Mouse (Mus musculus) heart, adult 18-20 months (tissue): ENCODE data around the gene Rrbp1. TPM values are rescaled to one million over a fixed set of nuclear protein-coding genes. Genes with fewer than 3 reads are reported as not detected.

Experiments used
- DNase-seq, 2 experiments: peaks; one replicate each; pipeline ENCODE4 v3.0.0; 2021 to 2022; ENCODE audit warnings: mixed read lengths in 1 of 2
- total RNA-seq, 2 experiments: library from RNA; stranded (reverse); gene quantifications; 2 replicates each; pipeline ENCODE4 v1.2.3; 2021

The Rrbp1 gene
- total RNA-seq, 2 experiments from 2014 or later: 96.6 to 106 TPM

DNA sequence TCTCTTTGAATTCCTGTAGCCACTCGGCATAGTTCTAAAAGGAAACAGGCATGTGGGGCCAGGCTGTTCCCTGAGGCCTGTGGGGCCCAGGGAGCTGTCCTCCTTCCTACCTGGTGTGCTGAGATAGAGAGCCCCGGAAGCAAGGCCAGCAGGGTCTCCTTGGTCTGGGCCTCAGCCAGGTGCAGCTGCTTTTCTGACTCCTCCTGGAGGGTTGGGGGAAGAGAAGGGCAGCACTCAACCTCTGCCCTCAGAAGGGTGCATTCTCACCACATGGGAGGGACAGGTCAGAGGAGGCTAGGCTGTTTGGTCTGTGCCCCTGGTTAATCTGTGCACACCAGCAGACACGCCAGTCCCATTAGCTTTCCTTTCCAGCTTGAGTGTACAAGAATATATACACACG, 56.1 kb downstream of the Rrbp1 start:
- DNase-seq: no peak

DNA sequence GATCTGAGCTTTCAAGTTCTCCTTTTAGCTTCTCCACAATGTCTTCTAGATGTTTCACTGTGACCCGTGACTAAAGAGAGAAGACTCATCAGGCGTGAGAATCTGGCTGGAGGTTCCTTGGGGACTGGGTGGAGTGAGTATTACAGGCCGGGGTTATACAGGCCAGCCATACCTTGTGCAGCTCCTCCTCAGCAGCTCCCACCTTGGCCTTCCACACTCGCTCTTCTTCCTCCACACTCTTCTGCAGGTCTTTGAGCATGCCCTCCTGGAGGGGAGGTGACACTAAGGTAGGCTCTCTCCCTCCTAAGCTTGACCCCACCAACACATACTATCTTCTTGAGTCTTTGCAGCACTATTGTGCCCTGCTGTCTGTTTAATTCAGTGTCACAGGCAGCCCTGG, 57.1 kb downstream of the Rrbp1 start:
- DNase-seq: no peak

DNA sequence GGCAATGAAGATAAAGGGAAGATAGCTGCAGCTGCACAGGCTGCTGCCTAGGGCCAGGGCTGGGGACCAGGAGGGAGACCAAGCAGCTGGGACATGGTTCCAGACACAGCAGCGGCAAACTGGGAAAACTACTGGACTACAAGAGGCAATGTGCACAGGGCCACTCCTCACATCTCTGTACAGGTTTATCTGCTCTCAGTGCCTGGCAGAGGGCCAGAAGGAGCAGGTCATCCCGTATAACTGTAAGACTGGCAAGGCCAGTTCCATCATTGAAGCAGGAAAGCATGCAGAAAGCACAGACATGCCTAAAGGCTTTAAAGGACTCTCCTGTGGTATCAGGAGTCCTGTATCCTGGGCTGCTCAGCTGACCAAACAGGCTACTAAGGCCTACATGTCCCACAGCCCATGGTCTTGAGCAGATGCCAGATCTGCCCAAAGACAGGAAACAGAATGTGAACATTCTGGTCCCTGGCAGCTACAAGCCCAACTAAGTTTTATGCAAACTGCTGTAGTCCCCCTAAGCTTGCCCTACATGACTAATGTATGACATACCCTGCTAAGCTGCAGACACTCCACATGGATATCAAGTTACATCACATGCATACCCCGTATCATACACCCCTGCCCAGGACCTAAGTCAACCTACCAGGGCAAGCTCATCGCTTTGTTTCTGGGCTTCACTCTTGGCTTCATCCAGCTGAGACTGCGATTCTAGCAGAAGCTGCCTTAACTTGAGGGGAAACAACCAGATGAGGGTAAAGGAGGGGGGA, 59.3 kb downstream of the Rrbp1 start:
- DNase-seq: peak; percentile 33 to 35

DNA sequence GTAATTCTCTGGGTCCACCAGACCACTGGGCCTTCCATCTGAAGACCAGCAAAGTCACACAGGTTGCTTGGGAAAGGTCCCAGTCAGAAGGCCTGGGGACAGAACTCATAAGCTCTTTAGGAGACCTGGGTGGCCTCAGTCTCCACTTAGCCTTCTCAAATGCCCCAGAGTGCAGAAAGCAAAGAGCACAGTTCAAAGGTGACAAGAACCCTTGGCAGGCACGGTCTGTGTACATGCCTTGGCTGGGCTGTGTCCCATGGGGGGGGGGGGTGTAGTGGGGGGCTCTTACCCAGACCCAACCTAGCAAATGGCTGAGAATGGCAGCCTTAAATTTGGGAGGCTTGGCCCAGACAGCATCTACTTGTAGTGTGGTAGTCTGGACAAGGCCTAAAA, 60.0 kb downstream of the Rrbp1 start:
- no peak for DNase-seq

DNA sequence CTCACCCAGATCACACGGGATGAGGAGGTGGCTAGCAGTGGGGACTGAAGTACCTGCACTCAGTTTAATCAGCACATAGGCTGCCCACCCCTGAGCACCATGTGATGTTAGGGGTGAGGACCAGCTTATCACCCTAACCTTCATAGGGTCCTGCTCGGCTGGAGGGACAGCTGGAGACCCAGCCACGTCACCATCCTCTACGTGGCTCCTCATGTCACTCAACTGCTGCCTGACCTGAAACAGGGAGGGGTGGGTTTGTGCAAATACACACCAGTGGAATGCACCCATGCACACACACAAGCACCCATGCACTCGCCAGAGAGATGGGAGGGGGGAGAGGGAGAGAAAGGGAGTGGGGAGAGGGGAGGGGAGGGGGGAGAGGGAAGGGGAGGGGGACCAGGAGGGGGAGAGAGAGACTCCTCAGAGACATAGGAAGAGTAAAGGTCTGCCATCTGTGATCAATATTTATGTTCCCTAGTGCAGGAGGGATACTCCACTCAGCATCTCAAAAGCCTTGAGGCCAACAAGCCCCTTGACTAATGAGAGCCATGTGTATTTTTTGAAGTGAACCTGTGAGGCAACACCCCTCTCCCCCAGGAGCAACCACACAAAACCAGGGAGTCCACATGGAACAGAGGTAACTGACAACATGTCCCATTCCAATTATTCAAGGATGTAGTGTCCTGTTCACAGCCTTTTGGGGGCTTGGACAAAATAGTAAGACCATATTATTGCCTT, 60.6 kb downstream of the Rrbp1 start:
- no peak for DNase-seq

DNA sequence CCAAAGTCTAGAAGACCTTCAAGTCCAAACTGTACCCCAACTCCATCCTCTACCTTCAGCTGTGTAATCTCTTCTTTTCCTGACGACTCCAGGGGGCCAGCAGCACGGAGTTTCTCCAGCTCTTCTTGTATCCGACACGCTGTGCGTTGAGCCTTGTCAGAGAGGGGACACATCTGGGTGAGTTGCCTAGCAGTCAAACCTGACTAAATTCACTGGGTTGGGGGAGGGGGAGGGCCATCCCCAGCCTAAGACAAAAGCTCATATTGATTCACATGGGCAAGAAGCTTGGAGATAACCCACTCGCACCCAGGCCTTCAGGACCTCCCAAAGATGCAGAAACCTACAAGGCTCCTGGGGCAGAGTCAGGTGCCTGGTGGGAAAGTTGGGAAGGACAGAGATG, 61.8 kb downstream of the Rrbp1 start:
- DNase-seq: no peak

DNA sequence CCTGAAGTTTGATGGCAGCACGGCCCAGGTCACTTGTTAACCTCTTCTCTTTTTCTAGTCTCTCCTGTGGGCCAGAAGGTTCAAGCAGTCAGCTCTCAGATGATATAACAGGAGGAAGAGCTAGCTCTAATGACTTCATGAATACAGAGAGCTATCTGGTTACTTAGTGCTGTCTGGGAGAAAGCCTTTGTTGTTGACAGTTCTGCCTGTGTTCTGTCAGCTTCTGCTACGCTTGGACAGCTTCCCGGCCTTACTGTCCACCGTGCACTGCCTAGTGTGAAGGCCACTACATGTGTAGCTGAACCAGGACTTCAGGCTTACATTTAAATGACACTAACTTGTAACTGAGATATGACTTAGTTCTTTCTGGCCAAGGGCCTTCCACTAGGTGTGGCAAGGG, 62.6 kb downstream of the Rrbp1 start:
- peak; percentile 55 to 58 for DNase-seq

DNA sequence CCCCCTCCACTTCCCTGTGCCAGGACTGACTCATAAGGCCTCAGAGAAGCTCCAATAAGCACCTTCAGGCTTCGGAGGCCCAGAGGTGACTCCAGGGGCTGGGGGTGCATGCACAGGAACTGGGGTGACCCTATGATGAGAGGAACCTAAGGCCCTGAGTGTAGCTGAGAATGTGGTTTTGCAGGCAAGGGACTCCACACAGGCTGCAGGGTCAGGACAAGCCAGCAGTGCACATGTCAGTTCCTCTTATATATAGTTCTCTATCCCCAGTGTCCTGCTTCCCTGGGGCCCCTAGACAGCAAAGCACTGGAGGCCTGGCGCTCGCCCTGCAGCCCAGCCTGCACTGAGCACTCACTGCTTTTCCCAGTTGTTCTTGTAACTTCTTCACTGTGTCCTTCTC, 63.1 kb downstream of the Rrbp1 start:
- no peak for DNase-seq

DNA sequence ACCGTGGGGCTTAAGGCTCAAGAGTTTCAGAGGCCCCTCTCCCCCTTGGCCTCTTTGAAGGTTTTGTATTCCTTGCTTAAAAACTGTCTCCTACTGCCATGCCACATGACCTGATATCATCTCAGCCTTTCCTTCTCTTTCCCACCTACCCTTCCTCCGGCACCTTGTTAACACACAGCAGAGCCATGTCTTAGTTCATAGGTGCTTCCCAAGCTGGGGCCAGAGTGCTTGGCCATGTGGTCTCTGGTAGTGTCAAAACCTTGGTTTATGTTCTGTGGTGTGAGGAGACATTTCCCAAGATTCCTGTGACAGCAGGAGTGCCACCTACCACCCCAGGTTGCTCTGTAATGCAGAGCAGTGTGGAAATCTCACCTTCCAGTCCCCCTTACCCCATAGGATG, 64.7 kb downstream of the Rrbp1 start:
- DNase-seq: no peak

DNA sequence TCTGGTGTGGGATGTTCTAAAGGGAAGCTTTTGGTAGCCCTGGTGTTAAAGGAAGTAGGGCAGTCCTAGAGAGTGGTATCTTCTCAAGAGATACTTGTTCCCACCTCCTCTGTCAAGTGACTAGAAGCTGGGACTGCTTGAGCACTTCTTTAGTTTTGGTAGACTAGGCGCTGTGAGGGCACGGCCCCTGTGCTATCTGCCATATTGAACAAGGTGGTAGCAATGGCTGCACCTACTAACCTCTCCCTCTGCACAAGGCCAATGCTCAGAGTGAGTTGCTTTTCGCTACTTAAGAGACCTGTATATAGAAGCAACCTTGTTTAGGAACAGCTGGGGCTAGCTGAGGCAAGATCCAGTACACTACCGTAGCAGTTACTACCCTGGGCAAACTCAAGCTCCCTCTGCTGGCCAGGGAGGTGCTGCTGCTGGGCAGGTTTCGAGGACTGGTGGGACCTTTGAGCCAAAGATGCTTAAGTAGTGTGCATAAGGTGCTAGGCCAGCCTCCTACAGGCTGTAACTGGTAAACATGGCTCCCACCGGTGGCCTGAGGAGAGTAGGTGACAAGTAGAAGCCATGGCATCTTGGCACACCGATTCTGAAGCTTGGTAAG, 65.5 kb downstream of the Rrbp1 start:
- DNase-seq: peak in 1 of 2 experiments; percentile 17

DNA sequence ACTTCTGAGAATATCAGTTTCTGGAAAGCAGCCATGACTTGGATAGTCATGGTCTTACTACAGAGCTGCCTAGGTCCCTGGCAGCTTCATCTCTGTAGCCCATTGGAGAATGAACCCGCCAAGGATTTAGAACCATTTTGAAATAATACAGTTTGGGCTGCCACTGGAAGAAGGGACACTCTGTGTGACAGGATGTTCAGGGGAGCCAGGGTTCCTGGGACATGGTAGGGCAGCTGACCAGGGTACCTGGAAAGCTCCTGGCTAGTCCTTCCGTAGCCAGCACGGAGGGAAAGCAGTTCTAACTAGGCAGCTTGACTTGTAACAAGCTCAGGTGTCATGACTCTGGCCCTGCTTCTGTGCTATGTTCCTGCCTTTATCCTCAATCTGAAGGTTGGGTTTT, 66.3 kb downstream of the Rrbp1 start:
- no peak for DNase-seq

DNA sequence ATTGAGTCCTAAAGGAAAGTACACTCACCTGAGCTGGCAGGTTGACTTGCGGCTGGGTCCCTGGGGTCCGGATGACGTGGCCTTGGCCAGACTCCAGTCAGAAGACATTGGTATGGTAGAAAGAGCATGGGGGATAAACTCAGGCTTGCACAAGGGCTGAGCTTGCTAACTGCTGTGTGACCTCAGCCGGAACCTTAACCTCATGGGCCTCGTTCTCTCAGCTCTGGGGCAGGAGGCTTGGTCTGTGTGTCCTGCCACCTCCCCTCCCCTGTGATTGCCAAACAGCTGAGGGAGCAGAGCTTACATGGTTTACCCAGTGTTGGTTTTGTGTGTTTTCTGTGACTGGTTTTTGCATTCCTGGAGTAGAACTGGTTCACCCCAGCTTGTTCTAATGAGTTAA, 70.7 kb downstream of the Rrbp1 start:
- no peak for DNase-seq

DNA sequence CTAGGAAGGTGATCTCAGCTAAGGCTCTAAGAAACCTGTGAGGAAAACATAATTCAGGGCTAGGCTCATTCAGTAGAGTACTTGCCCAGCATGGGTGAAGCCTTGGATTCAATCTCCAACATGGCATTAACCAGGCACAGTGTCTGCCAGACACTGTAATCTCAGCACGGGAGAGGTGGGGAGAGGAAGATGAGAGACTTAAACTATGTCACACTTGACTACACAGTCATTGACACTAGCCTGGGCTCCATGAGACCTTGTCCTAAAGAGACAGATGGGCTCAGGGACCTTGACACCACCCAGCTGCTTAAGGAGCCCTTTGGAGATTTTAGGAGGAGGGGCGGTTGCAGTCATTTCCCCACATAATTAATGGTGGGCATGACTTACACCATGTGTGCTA, 73.2 kb downstream of the Rrbp1 start:
- no peak for DNase-seq

DNA sequence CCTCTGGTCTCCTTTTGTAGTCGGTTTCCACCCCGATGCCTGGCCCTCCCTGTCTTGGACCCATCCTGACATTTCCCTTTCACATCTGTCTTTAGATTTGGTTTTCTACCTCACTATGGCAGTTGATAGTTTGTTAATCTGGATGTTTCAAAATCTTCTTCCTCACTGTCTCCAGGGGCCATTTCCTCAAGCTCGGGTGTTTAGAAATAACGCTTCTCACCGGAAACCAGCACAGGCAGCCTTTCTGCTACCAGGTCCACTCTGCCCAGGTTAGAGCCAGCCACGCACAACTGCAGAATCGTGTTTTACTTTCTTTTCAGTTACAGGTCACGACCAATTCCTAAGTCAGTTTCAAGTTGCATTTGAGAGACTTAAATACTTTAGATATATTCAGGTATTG, 76.6 kb downstream of the Rrbp1 start:
- DNase-seq: no peak

DNA sequence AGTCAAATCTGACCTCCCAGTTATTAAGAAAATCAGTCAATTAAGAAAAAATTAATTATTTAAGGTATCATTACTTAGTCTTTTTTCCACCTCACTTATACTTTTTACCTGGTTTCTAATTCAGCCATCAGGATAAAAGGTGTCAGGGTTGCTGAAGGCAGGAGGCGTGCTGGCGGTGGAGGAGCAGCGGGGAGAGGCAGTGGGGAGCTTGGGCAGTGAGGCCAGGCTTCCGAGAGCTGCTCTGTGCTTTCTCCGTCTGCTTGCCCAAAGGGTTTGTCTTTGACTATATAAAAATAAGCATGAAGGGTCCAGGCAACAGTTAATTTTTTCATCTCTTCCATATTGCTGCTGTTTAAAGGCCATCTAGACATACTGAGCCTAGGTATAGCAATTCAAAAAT, 77.5 kb downstream of the Rrbp1 start:
- no peak for DNase-seq

DNA sequence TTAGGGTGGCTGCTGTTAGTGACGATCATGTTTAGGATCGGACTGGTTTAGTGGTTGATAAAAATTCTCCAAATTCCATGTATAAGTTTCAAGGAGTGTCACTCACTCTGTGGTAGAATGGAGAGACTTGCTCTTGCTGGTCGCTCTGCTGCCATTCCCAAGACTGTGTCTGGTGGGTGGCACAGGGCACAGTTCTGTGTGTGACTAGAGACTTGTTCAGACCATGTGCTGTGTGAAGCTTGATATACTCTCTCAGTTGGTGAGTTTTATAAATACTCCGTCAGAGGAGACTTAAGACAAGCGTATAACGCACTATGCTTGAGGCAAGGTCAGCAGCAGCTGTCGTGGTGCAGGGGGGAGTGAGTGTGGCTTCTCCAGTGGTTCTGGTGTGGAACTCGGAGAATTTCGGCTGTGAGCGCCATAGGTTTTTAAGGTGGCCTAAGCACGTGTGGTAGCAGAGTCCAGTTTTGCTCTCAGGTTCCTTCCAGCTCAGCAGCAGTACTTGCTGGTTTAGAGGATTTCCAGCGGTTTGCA, 78.7 kb downstream of the Rrbp1 start:
- DNase-seq: no peak

DNA sequence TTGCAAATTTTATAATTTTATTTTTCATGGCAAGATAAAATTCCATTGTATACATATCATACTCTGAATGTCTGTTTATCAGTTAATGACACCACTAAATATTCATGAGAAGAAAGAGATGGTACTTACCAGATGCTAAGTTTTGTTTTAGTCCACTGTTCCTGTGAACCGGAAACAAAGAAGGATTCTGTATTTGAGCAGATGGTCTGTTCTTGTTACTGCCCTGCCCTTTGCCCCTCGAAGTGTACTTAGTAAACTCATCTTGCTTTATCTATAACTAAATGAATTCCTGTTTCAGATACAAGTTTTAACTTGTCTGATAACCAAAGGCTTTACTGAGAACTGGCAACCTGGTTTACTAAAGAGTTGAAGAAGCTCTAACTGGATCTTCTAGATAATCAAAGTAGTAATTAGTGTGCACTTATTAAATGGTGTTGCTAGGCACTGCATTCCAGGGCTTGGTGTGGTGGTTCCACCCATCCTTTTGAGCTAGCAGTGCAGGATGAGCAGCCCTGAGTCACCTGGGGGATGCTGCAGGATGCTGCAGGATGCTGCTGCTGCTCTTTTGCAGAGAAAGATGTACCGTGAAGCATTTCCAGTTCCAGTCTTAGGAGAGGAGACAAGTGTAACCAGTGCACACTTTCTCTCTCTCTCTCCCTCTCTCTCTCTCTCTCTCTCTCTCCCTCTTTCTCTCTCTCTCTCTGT, 81.3 kb downstream of the Rrbp1 start:
- no peak for DNase-seq

DNA sequence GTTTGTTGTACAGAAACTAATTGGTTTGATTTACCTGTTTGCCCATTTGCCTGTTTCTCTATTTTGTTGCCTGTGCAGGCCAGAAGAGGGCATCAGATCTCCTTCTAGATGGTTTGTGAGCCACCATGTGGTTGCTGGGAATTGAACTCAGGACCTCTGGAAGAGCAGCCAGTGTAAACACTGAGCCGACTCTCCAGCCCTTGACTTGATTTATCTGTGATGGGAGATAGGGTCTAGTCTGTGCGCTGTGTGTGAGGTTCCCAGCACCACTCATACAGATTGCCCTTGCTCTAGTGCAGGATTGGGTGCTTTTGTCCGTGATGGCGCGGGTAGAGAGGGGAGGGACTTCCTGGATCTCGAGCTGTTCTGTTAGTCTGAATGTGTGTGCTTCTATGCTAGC, 85.2 kb downstream of the Rrbp1 start:
- no peak for DNase-seq

DNA sequence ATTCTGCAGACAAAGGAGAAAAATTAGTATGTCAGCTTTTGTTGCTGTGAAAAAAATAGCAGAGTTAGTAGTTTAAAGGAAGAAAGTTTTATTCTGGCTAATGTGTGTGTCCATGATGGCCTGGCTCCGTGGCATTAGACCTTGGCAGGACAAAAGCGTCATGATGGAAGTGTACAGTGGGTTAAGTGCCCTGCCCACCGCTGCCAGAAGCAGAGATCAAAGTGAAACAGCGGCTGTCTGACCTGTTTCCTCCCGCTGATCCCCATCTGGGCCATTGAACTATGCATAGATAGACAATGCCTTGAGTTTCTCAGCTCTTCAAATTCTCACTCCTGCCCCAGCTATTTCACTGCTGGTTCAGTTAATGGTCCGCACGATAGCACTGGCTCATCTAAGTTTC, 87.0 kb downstream of the Rrbp1 start:
- peak in 1 of 2 experiments; percentile 25 for DNase-seq

DNA sequence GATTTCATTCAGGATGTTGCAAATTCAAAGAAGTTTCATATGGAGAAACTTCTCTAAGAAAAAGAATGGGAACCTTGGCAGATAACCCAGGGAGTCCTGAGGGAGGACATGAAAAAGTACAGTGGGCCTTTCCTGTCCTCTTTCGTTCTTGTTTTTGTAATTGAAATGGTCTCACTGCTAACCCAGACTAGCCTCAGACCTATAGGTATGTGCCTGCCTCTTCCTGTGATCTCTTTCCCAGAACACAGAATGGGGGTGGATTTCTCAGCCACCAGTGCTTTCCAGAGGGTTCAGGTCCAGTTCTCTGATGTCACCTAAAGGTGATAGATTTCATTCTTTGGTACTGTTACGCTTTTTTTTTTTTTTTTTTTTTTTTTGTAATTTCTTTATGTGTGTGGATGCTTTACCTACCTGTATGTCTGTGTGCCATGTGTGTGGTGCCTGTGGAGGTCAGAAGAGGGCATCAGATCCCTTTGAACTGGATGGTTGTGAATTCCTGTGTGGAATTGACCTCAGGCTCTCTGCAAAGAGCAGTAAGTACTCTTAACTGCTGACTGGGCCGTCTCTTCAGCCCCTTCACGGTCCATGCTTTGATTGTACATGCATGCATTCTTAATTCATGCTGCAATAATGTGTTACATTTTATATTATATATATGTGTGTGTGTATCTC, 92.1 kb downstream of the Rrbp1 start:
- DNase-seq: no peak

DNA sequence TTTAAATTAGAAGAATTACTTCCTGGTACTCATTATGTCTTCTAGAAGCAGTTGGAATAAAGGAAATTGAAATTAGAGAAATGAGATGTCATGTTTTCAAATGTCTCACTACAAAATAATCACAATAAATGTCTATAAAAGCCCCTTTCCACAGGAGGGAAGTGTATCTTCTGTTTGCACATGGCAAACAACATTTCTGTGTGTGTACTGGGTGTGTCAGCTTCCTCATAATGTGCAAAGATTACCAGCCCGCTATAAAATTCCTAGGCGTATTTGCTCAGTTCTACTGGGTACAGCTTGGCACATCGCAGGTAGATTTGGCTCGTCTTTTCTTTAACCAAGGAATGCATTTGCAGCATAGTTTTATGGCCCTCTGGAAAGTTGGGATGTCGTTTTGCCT, 93.4 kb downstream of the Rrbp1 start:
- DNase-seq: no peak

DNA sequence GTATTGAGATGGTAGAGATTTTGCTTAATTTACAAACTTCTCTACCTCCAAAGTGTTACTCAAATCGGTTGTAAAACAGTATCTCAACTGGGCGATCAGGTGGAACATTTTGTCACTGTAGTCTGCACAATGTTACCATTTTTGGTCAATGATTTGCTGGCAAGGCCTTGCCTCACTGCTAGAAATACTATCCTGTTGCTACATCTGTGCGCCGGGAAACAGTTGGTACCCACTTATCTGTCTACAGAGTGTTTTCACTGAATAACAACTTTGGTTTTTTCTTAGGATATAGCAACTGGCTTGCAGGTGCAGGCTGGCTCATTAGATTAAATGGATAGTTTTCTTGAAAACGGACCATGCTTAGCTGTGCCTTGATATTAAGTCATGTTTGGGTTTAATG, 94.8 kb downstream of the Rrbp1 start:
- DNase-seq: peak in 1 of 2 experiments; percentile 12
